Mouse (Mus musculus) thymus, adult 2 months (tissue): ENCODE measurements around the gene Sec14l3.

Experiments
- CTCF ChIP-seq: fragments of 200-500 bp; IDR thresholded peaks from 2 replicates; pipeline ENCODE4 v1.5.1; 2012; ENCODE audit warnings: mild to moderate bottlenecking, control low read depth, low read length, moderate library complexity, borderline replicate concordance; ENCODE audit not compliant: control insufficient read depth, poor library complexity, insufficient read depth; ENCODE audit errors: extremely low read depth
- POLR2A ChIP-seq: fragments of 200-500 bp; IDR thresholded peaks from 2 replicates; pipeline ENCODE4 v1.6.1; 2012; ENCODE audit warnings: mild to moderate bottlenecking, low read length, control low read depth, moderate library complexity; ENCODE audit not compliant: control insufficient read depth, poor library complexity, insufficient read depth; ENCODE audit errors: extremely low read depth

DNA sequence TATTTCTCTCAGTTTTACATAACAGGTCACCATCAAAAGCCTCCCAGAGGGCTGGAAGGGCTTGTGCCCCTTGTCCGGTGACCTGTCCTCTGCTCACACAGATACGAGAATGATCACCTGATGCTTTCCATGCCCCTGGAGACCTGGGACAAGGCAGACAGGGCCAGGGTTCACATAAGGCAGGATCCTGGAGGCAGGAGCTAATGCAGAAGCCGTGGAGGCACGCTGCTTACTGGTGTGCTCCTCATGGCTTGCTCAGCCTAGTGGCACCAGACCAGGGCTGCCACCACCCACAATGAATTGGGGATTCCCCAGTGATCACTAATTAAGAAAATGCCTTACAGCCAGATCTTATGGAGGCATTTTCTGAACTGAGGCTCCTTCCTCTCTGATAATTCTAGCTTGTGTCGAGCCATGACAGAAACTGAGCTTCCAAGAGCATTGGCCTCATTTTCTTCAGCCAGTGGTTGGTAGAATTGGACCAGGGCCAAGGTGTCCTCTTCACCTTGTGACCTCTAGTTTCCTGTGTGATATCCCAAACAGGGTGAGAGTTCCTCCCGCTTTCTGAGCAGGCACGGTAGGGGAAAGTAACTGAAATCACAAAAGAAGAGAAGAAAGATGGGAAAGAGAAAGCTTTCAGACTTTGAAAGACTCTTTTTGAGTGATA, 13.8 kb downstream of the Sec14l3 start:
- TF ChIP-seq POLR2A (no peak), CTCF (no peak)
